Mouse (Mus musculus) lung, embryonic 14.5 days (tissue): ENCODE measurements around the gene Akt3. TPM values are rescaled to one million over a fixed set of nuclear protein-coding genes. Genes with fewer than 3 reads are reported as not detected.

Experiments used
- ATAC-seq: fragments of 200-750 bp; cut with Nextera tagmentation; 2 replicates; pipeline ENCODE4 v1.8.0; 2017; ENCODE audit warnings: mild to moderate bottlenecking, moderate TSS enrichment, moderate library complexity; ENCODE audit not compliant: insufficient read depth
- DNase-seq: peaks from one replicate; pipeline ENCODE4 v3.0.0-alpha.2; 2015
- H3K27ac ChIP-seq: fragments of 300-500 bp; sonication (generic); 2 replicates; pipeline ENCODE4 v1.5.1; 2014; ENCODE audit warnings: low read depth, mild to moderate bottlenecking, moderate library complexity
- H3K27me3 ChIP-seq: fragments of 300-500 bp; sonication (generic); 2 replicates; pipeline ENCODE4 v1.6.1; 2014; ENCODE audit warnings: low read length, control low read depth; ENCODE audit not compliant: insufficient read depth
- H3K36me3 ChIP-seq: fragments of 300-500 bp; sonication (generic); 2 replicates; pipeline ENCODE4 v1.6.1; 2014; ENCODE audit warnings: control low read depth; ENCODE audit not compliant: insufficient read depth
- H3K4me1 ChIP-seq: fragments of 300-500 bp; sonication (generic); 2 replicates; pipeline ENCODE4 v1.6.1; 2014; ENCODE audit warnings: antibody characterized with exemption, control low read depth; ENCODE audit not compliant: insufficient read depth
- H3K4me2 ChIP-seq: fragments of 300-500 bp; sonication (generic); 2 replicates; pipeline ENCODE4 v1.6.1; 2014; ENCODE audit warnings: mild to moderate bottlenecking
- H3K4me3 ChIP-seq: fragments of 300-500 bp; sonication (generic); 2 replicates; pipeline ENCODE4 v1.5.1; 2014; ENCODE audit warnings: low read depth, low read length
- H3K9ac ChIP-seq: fragments of 300-500 bp; sonication (generic); 2 replicates; pipeline ENCODE4 v1.6.1; 2014
- H3K9me3 ChIP-seq: fragments of 300-500 bp; sonication (generic); 2 replicates; pipeline ENCODE4 v1.6.1; 2016; ENCODE audit warnings: low read depth, low read length, control low read depth
- CTCF ChIP-seq: IDR thresholded peaks from 2 replicates; pipeline ENCODE4 v1.5.1; 2016; ENCODE audit warnings: antibody characterized with exemption, low read depth
- WGBS: fragments of 180-500 bp; shearing (Covaris S2); extraction: QIAGEN DNeasy Blood & Tissue Kit; methylation state at CpG from one replicate; pipeline ENCODE4 v1.1.7; 2014; 5-methylcytosine and 5-hydroxymethylcytosine counted together
- polyA plus RNA-seq: library from polyadenylated mRNA; unstranded; fragments of >200 nt; fragmentation: Nextera tagmentation; extraction: Ambion mirVana; gene quantifications from 2 replicates; pipeline ENCODE4 v1.2.1, GENCODE M21; 2014

Akt3 gene
- polyA plus RNA-seq, 1 experiment from 2014 or later: 6.9 TPM

GRCm38 (mm10) chr1:177090465-177090864 is 167.5 kb downstream of the Akt3 start:
- H3K27ac ChIP-seq: no peak overlapping the region
- WGBS: 85% methylated on average over 5 of the region's 5 CpGs
- H3K4me3 ChIP-seq: no peak overlapping the region
- no peaks in the 10 kb centered on the region for H3K9me3 ChIP-seq
- TF ChIP-seq CTCF: no peak
- no peak overlapping the region for H3K4me2 ChIP-seq
- no peak for DNase-seq
- no peaks in the 10 kb centered on the region for H3K36me3 ChIP-seq
- H3K27me3 ChIP-seq: no peaks in the 10 kb centered on the region
- no peak for ATAC-seq
- no peaks in the 10 kb centered on the region for H3K4me1 ChIP-seq
- H3K9ac ChIP-seq: no peak overlapping the region

- ATAC-seq: no peak
- no peak for DNase-seq
- no peaks in the 10 kb centered on the region for H3K4me1 ChIP-seq
- WGBS: 31% methylated on average over 3 of the region's 3 CpGs
- no peak overlapping the region for H3K27ac ChIP-seq
- H3K9me3 ChIP-seq: peaks cover 3% of the 10 kb centered on the region; the same call in 1 of the 2 replicates
- TF ChIP-seq CTCF: no peak
- H3K9ac ChIP-seq: no peak overlapping the region
- no peak overlapping the region for H3K4me2 ChIP-seq
- H3K36me3 ChIP-seq: no peaks in the 10 kb centered on the region
- no peak overlapping the region for H3K4me3 ChIP-seq
- no peaks in the 10 kb centered on the region for H3K27me3 ChIP-seq
These were observed 168.5 kb downstream of the Akt3 start for GRCm38 (mm10) chr1:177089515-177089914.

GRCm38 (mm10) chr1:177089048-177089447 is 169.0 kb downstream of the Akt3 start:
- Histone ChIP-seq H3K9me3 (peaks cover 3% of the 10 kb centered on the region; the same call in 1 of the 2 replicates), H3K27me3 (no peaks in the 10 kb centered on the region), H3K4me3 (no peak overlapping the region), H3K4me2 (no peak overlapping the region), H3K9ac (no peak overlapping the region), H3K4me1 (no peaks in the 10 kb centered on the region), H3K36me3 (no peaks in the 10 kb centered on the region), H3K27ac (no peak overlapping the region)
- no peak for TF ChIP-seq CTCF
- no peak for ATAC-seq
- DNase-seq: no peak
- WGBS: 69% methylated on average over 4 of the region's 4 CpGs

GRCm38 (mm10) chr1:177081957-177082645 is 175.9 kb downstream of the Akt3 start:
- no peaks in the 10 kb centered on the region for H3K27me3 ChIP-seq

GRCm38 (mm10) chr1:177069161-177069560 is 188.8 kb downstream of the Akt3 start:
- no peak for DNase-seq
- no peak for TF ChIP-seq CTCF
- no peak for ATAC-seq
- Histone ChIP-seq H3K4me2 (no peak overlapping the region), H3K9me3 (no peaks in the 10 kb centered on the region), H3K9ac (no peak overlapping the region), H3K4me3 (no peak overlapping the region), H3K4me1 (no peaks in the 10 kb centered on the region), H3K36me3 (no peaks in the 10 kb centered on the region), H3K27me3 (no peaks in the 10 kb centered on the region), H3K27ac (no peak overlapping the region)
- WGBS: 88% methylated on average over 2 of the region's 2 CpGs

More at GRCm38 (mm10) chr1:177081957-177082645, 175.9 kb downstream of the Akt3 start:
- H3K27ac ChIP-seq: no peak overlapping the region
- ATAC-seq (no peak), DNase-seq (no peak)
- H3K4me2 ChIP-seq: no peak overlapping the region
- H3K4me1 ChIP-seq: no peaks in the 10 kb centered on the region
- no peak overlapping the region for H3K9ac ChIP-seq
- no peak for TF ChIP-seq CTCF
- no peak overlapping the region for H3K4me3 ChIP-seq
- H3K9me3 ChIP-seq: peaks cover 3% of the 10 kb centered on the region; the same call in 1 of the 2 replicates
- 91% methylated on average over 1 of the region's 1 CpGs for whole genome bisulfite sequencing
- no peaks in the 10 kb centered on the region for H3K36me3 ChIP-seq

- WGBS: 84% methylated on average over 8 of the region's 8 CpGs
These were observed 190.8 kb downstream of the Akt3 start for GRCm38 (mm10) chr1:177067123-177067646.

GRCm38 (mm10) chr1:177065732-177066131 is 192.3 kb downstream of the Akt3 start:
- DNase-seq (no peak), ATAC-seq (no peak)
- no peak for TF ChIP-seq CTCF

More at GRCm38 (mm10) chr1:177067123-177067646, 190.8 kb downstream of the Akt3 start:
- H3K4me2 ChIP-seq: no peak overlapping the region
- DNase-seq (no peak), ATAC-seq (no peak)
- H3K27me3 ChIP-seq: no peaks in the 10 kb centered on the region
- H3K4me3 ChIP-seq: no peak overlapping the region
- H3K9me3 ChIP-seq: no peaks in the 10 kb centered on the region
- TF ChIP-seq CTCF: no peak
- H3K27ac ChIP-seq: no peak overlapping the region
- H3K36me3 ChIP-seq: no peaks in the 10 kb centered on the region
- H3K4me1 ChIP-seq: no peaks in the 10 kb centered on the region
- H3K9ac ChIP-seq: no peak overlapping the region

More at GRCm38 (mm10) chr1:177065732-177066131, 192.3 kb downstream of the Akt3 start:
- Histone ChIP-seq H3K27ac (no peak overlapping the region), H3K4me1 (no peaks in the 10 kb centered on the region), H3K4me2 (no peak overlapping the region), H3K9ac (no peak overlapping the region), H3K9me3 (no peaks in the 10 kb centered on the region), H3K4me3 (no peak overlapping the region), H3K27me3 (no peaks in the 10 kb centered on the region), H3K36me3 (no peaks in the 10 kb centered on the region)
